Mouse (Mus musculus): ENCODE data around the gene Csde1. TPM values are rescaled to one million over a fixed set of nuclear protein-coding genes. Genes with fewer than 3 reads are reported as not detected.

Csde1 gene
- polyA plus RNA-seq, 1 experiment from 2014 or later, result 249 TPM

GRCm38 (mm10) chr3:103068971-103069370 is 48.7 kb downstream of the Csde1 start:
- H3K27me3 ChIP-seq (replicated peaks), result no peaks in the 10 kb centered on the region
- no peak overlapping the region for H3K9ac ChIP-seq
- H3K9me3 ChIP-seq, result no peaks in the 10 kb centered on the region
- H3K27ac ChIP-seq (replicated peaks), result no peak overlapping the region
- ATAC-seq (ENCODE audit: extremely low read depth, insufficient number of reproducible peaks, low FRiP score, low TSS enrichment), result no peak
- peaks cover 54% of the 10 kb centered on the region for H3K36me3 ChIP-seq
- H3K4me1 ChIP-seq, result 0 out of 2 replicates have a peak, but pooled peaks cover 4% of the 10 kb centered on the region
- 91% methylated on average over 6 of the region's 6 CpGs for WGBS
- H3K4me3 ChIP-seq, result no peak overlapping the region
- H3K4me2 ChIP-seq, result no peak overlapping the region

GRCm38 (mm10) chr3:103073771-103074170 is 53.5 kb downstream of the Csde1 start, which contains the start of gene Ampd1:
Ampd1 (plus strand) TSS chr3:103074014.
- Histone ChIP-seq H3K27ac (replicated peaks) (no peak within 1 kb of the TSS), H3K27me3 (replicated peaks) (no peaks in the 10 kb centered on the region), H3K4me3 (no peak within 1 kb of the TSS), H3K4me2 (no peak within 1 kb of the TSS), H3K36me3 (peaks cover 7% of the 10 kb centered on the region), H3K9ac (no peak within 1 kb of the TSS), H3K4me1 (0 out of 2 replicates have a peak, but pooled peaks cover 4% of the 10 kb centered on the region), H3K9me3 (no peaks in the 10 kb centered on the region)
- ATAC-seq (ENCODE audit: extremely low read depth, insufficient number of reproducible peaks, low FRiP score, low TSS enrichment), result no peak
- WGBS, result 45% methylated on average over 5 of the region's 5 CpGs

- no peak for ATAC-seq (ENCODE audit: extremely low read depth, insufficient number of reproducible peaks, low FRiP score, low TSS enrichment)
- no peaks in the 10 kb centered on the region for H3K9me3 ChIP-seq
- 85% methylated on average over 9 of the region's 9 CpGs for WGBS
Observed at GRCm38 (mm10) chr3:103075871-103076270, 55.6 kb downstream of the Csde1 start.

GRCm38 (mm10) chr3:103076476-103076875 is 56.2 kb downstream of the Csde1 start:
- Histone ChIP-seq H3K4me2 (no peak overlapping the region), H3K27me3 (replicated peaks) (no peaks in the 10 kb centered on the region)

More at GRCm38 (mm10) chr3:103075871-103076270, 55.6 kb downstream of the Csde1 start:
- Histone ChIP-seq H3K4me1 (peaks cover 5% of the 10 kb centered on the region; the same call in 1 of the 2 replicates), H3K4me2 (no peak overlapping the region), H3K9ac (no peak overlapping the region), H3K27me3 (replicated peaks) (no peaks in the 10 kb centered on the region), H3K36me3 (no peaks in the 10 kb centered on the region), H3K27ac (replicated peaks) (no peak overlapping the region), H3K4me3 (no peak overlapping the region)

GRCm38 (mm10) chr3:103079301-103079700 is 59.1 kb downstream of the Csde1 start:
- Histone ChIP-seq H3K4me3 (no peak overlapping the region), H3K9ac (no peak overlapping the region), H3K27me3 (replicated peaks) (no peaks in the 10 kb centered on the region), H3K4me2 (no peak overlapping the region), H3K36me3 (no peaks in the 10 kb centered on the region), H3K27ac (replicated peaks) (no peak overlapping the region), H3K4me1 (peaks cover 26% of the 10 kb centered on the region), H3K9me3 (no peaks in the 10 kb centered on the region)
- WGBS, result 61% methylated on average over 9 of the region's 9 CpGs
- no peak for ATAC-seq (ENCODE audit: extremely low read depth, insufficient number of reproducible peaks, low FRiP score, low TSS enrichment)

More at GRCm38 (mm10) chr3:103076476-103076875, 56.2 kb downstream of the Csde1 start:
- ATAC-seq (ENCODE audit: extremely low read depth, insufficient number of reproducible peaks, low FRiP score, low TSS enrichment), result no peak
- no peak overlapping the region for H3K27ac ChIP-seq (replicated peaks)
- no peak overlapping the region for H3K4me3 ChIP-seq
- H3K9ac ChIP-seq, result no peak overlapping the region
- H3K4me1 ChIP-seq, result peaks cover 11% of the 10 kb centered on the region
- no peaks in the 10 kb centered on the region for H3K9me3 ChIP-seq
- 83% methylated on average over 9 of the region's 9 CpGs for WGBS
- no peaks in the 10 kb centered on the region for H3K36me3 ChIP-seq

GRCm38 (mm10) chr3:103081051-103081450 is 60.8 kb downstream of the Csde1 start:
- no peak for ATAC-seq (ENCODE audit: extremely low read depth, insufficient number of reproducible peaks, low FRiP score, low TSS enrichment)
- 42% methylated on average over 11 of the region's 11 CpGs for WGBS
- no peak overlapping the region for H3K4me2 ChIP-seq
- H3K36me3 ChIP-seq, result no peaks in the 10 kb centered on the region
- no peaks in the 10 kb centered on the region for H3K27me3 ChIP-seq (replicated peaks)
- H3K27ac ChIP-seq (replicated peaks), result no peak overlapping the region
- no peak overlapping the region for H3K4me3 ChIP-seq
- H3K9me3 ChIP-seq, result no peaks in the 10 kb centered on the region
- H3K4me1 ChIP-seq, result peaks cover 26% of the 10 kb centered on the region
- no peak overlapping the region for H3K9ac ChIP-seq

GRCm38 (mm10) chr3:103081861-103082453 is 61.7 kb downstream of the Csde1 start:
- no peak overlapping the region for H3K4me3 ChIP-seq

GRCm38 (mm10) chr3:103082761-103083160 is 62.5 kb downstream of the Csde1 start:
- Histone ChIP-seq H3K36me3 (no peaks in the 10 kb centered on the region), H3K4me1 (peaks cover 26% of the 10 kb centered on the region), H3K27me3 (replicated peaks) (no peaks in the 10 kb centered on the region), H3K9ac (no peak overlapping the region), H3K27ac (replicated peaks) (peak overlapping the region; percentile 24; the same call in 1 of the 2 replicates), H3K4me2 (no peak overlapping the region), H3K9me3 (no peaks in the 10 kb centered on the region), H3K4me3 (no peak overlapping the region)
- WGBS, result 42% methylated on average over 5 of the region's 5 CpGs
- no peak for ATAC-seq (ENCODE audit: extremely low read depth, insufficient number of reproducible peaks, low FRiP score, low TSS enrichment)

More at GRCm38 (mm10) chr3:103081861-103082453, 61.7 kb downstream of the Csde1 start:
- Histone ChIP-seq H3K4me1 (peaks cover 26% of the 10 kb centered on the region), H3K27me3 (replicated peaks) (no peaks in the 10 kb centered on the region), H3K9ac (no peak overlapping the region), H3K36me3 (no peaks in the 10 kb centered on the region), H3K9me3 (no peaks in the 10 kb centered on the region), H3K4me2 (no peak overlapping the region), H3K27ac (replicated peaks) (peak overlapping the region; percentile 24; the same call in 1 of the 2 replicates)
- no peak for ATAC-seq (ENCODE audit: extremely low read depth, insufficient number of reproducible peaks, low FRiP score, low TSS enrichment)
- WGBS, result 80% methylated on average over 17 of the region's 17 CpGs

- Histone ChIP-seq H3K4me1 (peaks cover 24% of the 10 kb centered on the region), H3K36me3 (no peaks in the 10 kb centered on the region), H3K27me3 (replicated peaks) (peaks cover 4% of the 10 kb centered on the region; the same call in 1 of the 2 replicates), H3K9ac (no peak overlapping the region), H3K4me2 (no peak overlapping the region), H3K4me3 (no peak overlapping the region), H3K9me3 (no peaks in the 10 kb centered on the region), H3K27ac (replicated peaks) (no peak overlapping the region)
- WGBS, result 70% methylated on average over 3 of the region's 3 CpGs
- no peak for ATAC-seq (ENCODE audit: extremely low read depth, insufficient number of reproducible peaks, low FRiP score, low TSS enrichment)
Observed at GRCm38 (mm10) chr3:103085986-103086385, 65.8 kb downstream of the Csde1 start.

- Histone ChIP-seq H3K4me3 (no peak overlapping the region), H3K36me3 (no peaks in the 10 kb centered on the region), H3K27ac (replicated peaks) (no peak overlapping the region), H3K9ac (no peak overlapping the region), H3K4me1 (no peaks in the 10 kb centered on the region), H3K9me3 (no peaks in the 10 kb centered on the region), H3K4me2 (no peak overlapping the region), H3K27me3 (replicated peaks) (peaks cover 5% of the 10 kb centered on the region; the same call in 1 of the 2 replicates)
- WGBS, result 85% methylated on average over 2 of the region's 2 CpGs
- ATAC-seq (ENCODE audit: extremely low read depth, insufficient number of reproducible peaks, low FRiP score, low TSS enrichment), result no peak
Observed at GRCm38 (mm10) chr3:103091753-103092152, 71.5 kb downstream of the Csde1 start.

- H3K9ac ChIP-seq, result no peak overlapping the region
- no peak overlapping the region for H3K4me3 ChIP-seq
- H3K27me3 ChIP-seq (replicated peaks), result no peaks in the 10 kb centered on the region
- no peaks in the 10 kb centered on the region for H3K9me3 ChIP-seq
- peaks cover 13% of the 10 kb centered on the region for H3K4me1 ChIP-seq
- no peaks in the 10 kb centered on the region for H3K36me3 ChIP-seq
- peak overlapping the region; percentile 32 for H3K4me2 ChIP-seq
- H3K27ac ChIP-seq (replicated peaks), result no peak overlapping the region
- 66% methylated on average over 23 of the region's 23 CpGs for WGBS
- no peak for ATAC-seq (ENCODE audit: extremely low read depth, insufficient number of reproducible peaks, low FRiP score, low TSS enrichment)
Observed at GRCm38 (mm10) chr3:103098662-103099061, 78.4 kb downstream of the Csde1 start.

- no peak overlapping the region for H3K27ac ChIP-seq (replicated peaks)
- no peaks in the 10 kb centered on the region for H3K36me3 ChIP-seq
- peaks cover 14% of the 10 kb centered on the region for H3K4me1 ChIP-seq
- no peaks in the 10 kb centered on the region for H3K27me3 ChIP-seq (replicated peaks)
- WGBS, result 65% methylated on average over 6 of the region's 6 CpGs
- no peak overlapping the region for H3K9ac ChIP-seq
- H3K4me2 ChIP-seq, result no peak overlapping the region
- no peak overlapping the region for H3K4me3 ChIP-seq
- no peak for ATAC-seq (ENCODE audit: extremely low read depth, insufficient number of reproducible peaks, low FRiP score, low TSS enrichment)
- no peaks in the 10 kb centered on the region for H3K9me3 ChIP-seq
Observed at GRCm38 (mm10) chr3:103099667-103100066, 79.4 kb downstream of the Csde1 start.

Data from heart, embryonic 13.5 days (tissue).